Mouse (Mus musculus): Measurements from ENCODE around the gene Smc1b. TPM values are rescaled to one million over a fixed set of nuclear protein-coding genes. Genes with fewer than 3 reads are reported as not detected.

Gene Smc1b
- polyA plus RNA-seq, 1 experiment from 2014 or later: 0.24 TPM

Other genes starting within 250 kb of the Smc1b start
- gene Gm29666, start 211.9 kb downstream of the Smc1b start, polyA plus RNA-seq (2016; fragmentation: Nextera tagmentation; extraction: Ambion mirVana): 0.85 and 1.2 TPM in 2 replicates
- 64.0 and 72.5 TPM in 2 replicates for gene Nup50, start 208.6 kb downstream of the Smc1b start, polyA plus RNA-seq (2016; fragmentation: Nextera tagmentation; extraction: Ambion mirVana)
- 14.2 and 14.5 TPM in 2 replicates for gene 5031439G07Rik, start 143.4 kb downstream of the Smc1b start, polyA plus RNA-seq (2016; fragmentation: Nextera tagmentation; extraction: Ambion mirVana)
- 0.24 TPM in 1 of 2 replicates, not detected in the other for gene Upk3a, start 114.8 kb downstream of the Smc1b start, polyA plus RNA-seq (2016; fragmentation: Nextera tagmentation; extraction: Ambion mirVana)
- 22.1 and 23.6 TPM in 2 replicates for gene Fam118a, start 103.0 kb downstream of the Smc1b start, polyA plus RNA-seq (2016; fragmentation: Nextera tagmentation; extraction: Ambion mirVana)
- 0.46 and 0.96 TPM in 2 replicates for gene Ribc2, start 114 bp upstream of the Smc1b start, polyA plus RNA-seq (2016; fragmentation: Nextera tagmentation; extraction: Ambion mirVana)
- gene Fbln1, start 74.0 kb upstream of the Smc1b start, polyA plus RNA-seq (2016; fragmentation: Nextera tagmentation; extraction: Ambion mirVana): 101 and 112 TPM in 2 replicates
- 407 and 408 TPM in 2 replicates for gene Atxn10, start 204.3 kb upstream of the Smc1b start, polyA plus RNA-seq (2016; fragmentation: Nextera tagmentation; extraction: Ambion mirVana)

Data from forebrain, embryonic 12.5 days (tissue).